Mouse (Mus musculus) neural tube, embryonic 13.5 days (tissue): ENCODE measurements around the gene Akap2. TPM values are rescaled to one million over a fixed set of nuclear protein-coding genes. Genes with fewer than 3 reads are reported as not detected.

Source experiments
- ATAC-seq: fragments of 200-750 bp; cut with Nextera tagmentation; 2 replicates; pipeline ENCODE4 v1.8.0; 2017; ENCODE audit warnings: low read depth, mild to moderate bottlenecking, moderate TSS enrichment, moderate library complexity
- H3K27ac ChIP-seq: fragments of 300-500 bp; sonication (generic); replicated peaks from 2 replicates; pipeline ENCODE4 v1.5.1; 2015; ENCODE audit warnings: moderate library complexity, mild to moderate bottlenecking, inconsistent platforms
- H3K27me3 ChIP-seq: fragments of 300-500 bp; sonication (generic); 2 replicates; pipeline ENCODE4 v1.6.1; 2015; ENCODE audit warnings: mild to moderate bottlenecking, inconsistent platforms
- H3K36me3 ChIP-seq: fragments of 300-500 bp; sonication (generic); 2 replicates; pipeline ENCODE4 v1.6.1; 2015; ENCODE audit warnings: mild to moderate bottlenecking, inconsistent platforms
- H3K4me1 ChIP-seq: fragments of 300-500 bp; sonication (generic); replicated peaks from 2 replicates; pipeline ENCODE4 v1.6.1; 2015; ENCODE audit warnings: inconsistent platforms
- H3K4me2 ChIP-seq: fragments of 300-500 bp; sonication (generic); 2 replicates; pipeline ENCODE4 v1.6.1; 2015; ENCODE audit warnings: inconsistent platforms, mild to moderate bottlenecking, moderate library complexity
- H3K4me3 ChIP-seq: fragments of 300-500 bp; sonication (generic); 2 replicates; pipeline ENCODE4 v1.5.1; 2015; ENCODE audit warnings: mild to moderate bottlenecking, inconsistent platforms
- H3K9ac ChIP-seq: fragments of 300-500 bp; sonication (generic); 2 replicates; pipeline ENCODE4 v1.6.1; 2015; ENCODE audit warnings: moderate library complexity, mild to moderate bottlenecking, inconsistent platforms
- H3K9me3 ChIP-seq: fragments of 300-500 bp; sonication (generic); 2 replicates; pipeline ENCODE4 v1.6.1; 2016; ENCODE audit warnings: inconsistent platforms
- WGBS: fragments of 180-500 bp; shearing (Covaris S2); methylation state at CpG from one replicate; pipeline ENCODE4 v1.1.7; 2015; 5-methylcytosine and 5-hydroxymethylcytosine counted together
- polyA plus RNA-seq: library from polyadenylated mRNA; unstranded; fragments of >200 nt; fragmentation: Nextera tagmentation; extraction: Ambion mirVana; gene quantifications from 2 replicates; pipeline ENCODE4 v1.2.1, GENCODE M21; 2015

Gene Akap2
- polyA plus RNA-seq, 1 experiment from 2014 or later: 14.6 TPM

GRCm38 (mm10) chr4:57892001-57892586 is 174.6 kb downstream of the Akap2 start:
- WGBS: 46% methylated on average over 10 of the region's 10 CpGs
- peak; percentile 80 for ATAC-seq
- H3K9ac ChIP-seq: no peak overlapping the region
- no peaks in the 10 kb centered on the region for H3K36me3 ChIP-seq
- H3K4me3 ChIP-seq: no peak overlapping the region
- peaks cover 26% of the 10 kb centered on the region for H3K4me1 ChIP-seq
- peak overlapping the region; percentile 56; the same call in 1 of the 2 replicates for H3K27ac ChIP-seq
- no peaks in the 10 kb centered on the region for H3K27me3 ChIP-seq
- H3K9me3 ChIP-seq: no peaks in the 10 kb centered on the region
- H3K4me2 ChIP-seq: peak overlapping the region; percentile 9; the same call in 1 of the 2 replicates

- Histone ChIP-seq H3K27me3 (no peaks in the 10 kb centered on the region), H3K36me3 (no peaks in the 10 kb centered on the region), H3K4me1 (peaks cover 26% of the 10 kb centered on the region), H3K4me3 (no peak overlapping the region), H3K27ac (no peak overlapping the region), H3K9ac (no peak overlapping the region), H3K4me2 (no peak overlapping the region), H3K9me3 (no peaks in the 10 kb centered on the region)
- ATAC-seq: no peak
- 52% methylated on average over 5 of the region's 5 CpGs for WGBS
These were observed 177.7 kb downstream of the Akap2 start for GRCm38 (mm10) chr4:57895140-57895539.

GRCm38 (mm10) chr4:57895902-57896301 is 178.4 kb downstream of the Akap2 start:
- H3K4me2 ChIP-seq: no peak overlapping the region
- H3K4me3 ChIP-seq: no peak overlapping the region
- no peaks in the 10 kb centered on the region for H3K9me3 ChIP-seq
- H3K27me3 ChIP-seq: no peaks in the 10 kb centered on the region
- H3K9ac ChIP-seq: no peak overlapping the region
- 62% methylated on average over 6 of the region's 6 CpGs for WGBS
- peaks cover 26% of the 10 kb centered on the region for H3K4me1 ChIP-seq
- no peaks in the 10 kb centered on the region for H3K36me3 ChIP-seq
- no peak for ATAC-seq
- no peak overlapping the region for H3K27ac ChIP-seq

GRCm38 (mm10) chr4:57896631-57897030 is 179.2 kb downstream of the Akap2 start:
- ATAC-seq: no peak
- no peaks in the 10 kb centered on the region for H3K27me3 ChIP-seq
- H3K9ac ChIP-seq: no peak overlapping the region
- H3K4me3 ChIP-seq: no peak overlapping the region
- no peak overlapping the region for H3K27ac ChIP-seq
- peaks cover 19% of the 10 kb centered on the region for H3K4me1 ChIP-seq
- no peaks in the 10 kb centered on the region for H3K36me3 ChIP-seq
- H3K4me2 ChIP-seq: no peak overlapping the region
- no peaks in the 10 kb centered on the region for H3K9me3 ChIP-seq
- WGBS: 87% methylated on average over 3 of the region's 3 CpGs

GRCm38 (mm10) chr4:57901210-57901609 is 183.8 kb downstream of the Akap2 start:
- 0 out of 2 replicates have a peak, but pooled peaks have one; percentile 69 for ATAC-seq
- H3K9me3 ChIP-seq: no peaks in the 10 kb centered on the region
- H3K4me2 ChIP-seq: no peak overlapping the region
- no peak overlapping the region for H3K9ac ChIP-seq
- H3K27ac ChIP-seq: no peak overlapping the region
- 14% methylated on average over 4 of the region's 4 CpGs for WGBS
- H3K4me3 ChIP-seq: no peak overlapping the region
- peaks cover 5% of the 10 kb centered on the region; the same call in 1 of the 2 replicates for H3K4me1 ChIP-seq
- H3K27me3 ChIP-seq: no peaks in the 10 kb centered on the region
- no peaks in the 10 kb centered on the region for H3K36me3 ChIP-seq

- H3K27ac ChIP-seq: no peak overlapping the region
- no peak overlapping the region for H3K9ac ChIP-seq
- no peaks in the 10 kb centered on the region for H3K36me3 ChIP-seq
- H3K27me3 ChIP-seq: no peaks in the 10 kb centered on the region
- ATAC-seq: no peak
- H3K4me1 ChIP-seq: peaks cover 5% of the 10 kb centered on the region; the same call in 1 of the 2 replicates
- H3K9me3 ChIP-seq: no peaks in the 10 kb centered on the region
- H3K4me2 ChIP-seq: no peak overlapping the region
- 85% methylated on average over 5 of the region's 5 CpGs for WGBS
- no peak overlapping the region for H3K4me3 ChIP-seq
These were observed 185.2 kb downstream of the Akap2 start for GRCm38 (mm10) chr4:57902619-57903018.

GRCm38 (mm10) chr4:57904211-57904610 is 186.8 kb downstream of the Akap2 start:
- H3K9me3 ChIP-seq: no peaks in the 10 kb centered on the region
- no peaks in the 10 kb centered on the region for H3K36me3 ChIP-seq
- no peak overlapping the region for H3K4me3 ChIP-seq
- ATAC-seq: peak; percentile 44
- peaks cover 5% of the 10 kb centered on the region; the same call in 1 of the 2 replicates for H3K4me1 ChIP-seq
- H3K27me3 ChIP-seq: no peaks in the 10 kb centered on the region
- no peak overlapping the region for H3K27ac ChIP-seq
- 10% methylated on average over 5 of the region's 5 CpGs for WGBS
- no peak overlapping the region for H3K4me2 ChIP-seq
- H3K9ac ChIP-seq: no peak overlapping the region

- Histone ChIP-seq H3K4me3 (no peak overlapping the region), H3K27ac (no peak overlapping the region), H3K36me3 (no peaks in the 10 kb centered on the region), H3K4me2 (no peak overlapping the region), H3K9me3 (no peaks in the 10 kb centered on the region), H3K4me1 (peaks cover 5% of the 10 kb centered on the region; the same call in 1 of the 2 replicates), H3K9ac (no peak overlapping the region), H3K27me3 (no peaks in the 10 kb centered on the region)
- 33% methylated on average over 9 of the region's 9 CpGs for WGBS
- peak; percentile 20; the same call in 1 of the 2 replicates for ATAC-seq
These were observed 187.2 kb downstream of the Akap2 start for GRCm38 (mm10) chr4:57904638-57905037.

GRCm38 (mm10) chr4:57906708-57907107 is 189.3 kb downstream of the Akap2 start:
- Histone ChIP-seq H3K4me3 (no peak overlapping the region), H3K36me3 (no peaks in the 10 kb centered on the region), H3K4me1 (peaks cover 5% of the 10 kb centered on the region; the same call in 1 of the 2 replicates), H3K27ac (no peak overlapping the region), H3K4me2 (no peak overlapping the region), H3K9me3 (no peaks in the 10 kb centered on the region), H3K9ac (no peak overlapping the region), H3K27me3 (no peaks in the 10 kb centered on the region)
- ATAC-seq: no peak
- 71% methylated on average over 2 of the region's 2 CpGs for WGBS

- Histone ChIP-seq H3K4me1 (peaks cover 5% of the 10 kb centered on the region; the same call in 1 of the 2 replicates), H3K4me2 (no peak overlapping the region), H3K9ac (no peak overlapping the region), H3K4me3 (no peak overlapping the region), H3K9me3 (no peaks in the 10 kb centered on the region), H3K36me3 (no peaks in the 10 kb centered on the region), H3K27ac (no peak overlapping the region), H3K27me3 (no peaks in the 10 kb centered on the region)
- no peak for ATAC-seq
- 87% methylated on average over 6 of the region's 6 CpGs for WGBS
These were observed 191.4 kb downstream of the Akap2 start for GRCm38 (mm10) chr4:57908860-57909259.

- no peak overlapping the region for H3K9ac ChIP-seq
These were observed 195.6 kb downstream of the Akap2 start for GRCm38 (mm10) chr4:57913021-57913420.

GRCm38 (mm10) chr4:57914193-57915190 is 197.0 kb downstream of the Akap2 start:
- no peak for ATAC-seq
- H3K4me2 ChIP-seq: no peak overlapping the region
- WGBS: 75% methylated on average over 10 of the region's 10 CpGs
- no peak overlapping the region for H3K27ac ChIP-seq
- H3K9ac ChIP-seq: no peak overlapping the region
- H3K4me3 ChIP-seq: no peak overlapping the region
- no peaks in the 10 kb centered on the region for H3K36me3 ChIP-seq
- no peaks in the 10 kb centered on the region for H3K9me3 ChIP-seq
- peaks cover 18% of the 10 kb centered on the region for H3K4me1 ChIP-seq
- peaks cover 10% of the 10 kb centered on the region for H3K27me3 ChIP-seq

More at GRCm38 (mm10) chr4:57913021-57913420, 195.6 kb downstream of the Akap2 start:
- no peaks in the 10 kb centered on the region for H3K9me3 ChIP-seq
- peaks cover 17% of the 10 kb centered on the region; the same call in 1 of the 2 replicates for H3K4me1 ChIP-seq
- H3K27me3 ChIP-seq: peaks cover 10% of the 10 kb centered on the region
- H3K4me3 ChIP-seq: no peak overlapping the region
- no peak overlapping the region for H3K4me2 ChIP-seq
- H3K36me3 ChIP-seq: no peaks in the 10 kb centered on the region
- ATAC-seq: no peak
- H3K27ac ChIP-seq: no peak overlapping the region
